Mouse (Mus musculus) heart, postnatal 0 days (tissue): ENCODE results near the gene Nxph4. TPM values are rescaled to one million over a fixed set of nuclear protein-coding genes. Genes with fewer than 3 reads are reported as not detected.

Experiments used
- ATAC-seq: fragments of 200-750 bp; cut with Nextera tagmentation; 2 replicates; pipeline ENCODE4 v1.8.0; 2017; ENCODE audit warnings: low read depth, moderate number of reproducible peaks, moderate library complexity; ENCODE audit not compliant: insufficient read depth
- DNase-seq: peaks from one replicate; pipeline ENCODE4 v3.0.0-alpha.2; 2016; ENCODE audit warnings: low spot score
- H3K27ac ChIP-seq: fragments of 300-500 bp; sonication (generic); 2 replicates; pipeline ENCODE4 v1.5.1; 2014; ENCODE audit warnings: low read depth, mild to moderate bottlenecking
- H3K27me3 ChIP-seq: fragments of 300-500 bp; sonication (generic); 2 replicates; pipeline ENCODE4 v1.6.1; 2014; ENCODE audit warnings: low read length, mixed read lengths; ENCODE audit not compliant: control insufficient read depth, insufficient read depth
- H3K36me3 ChIP-seq: fragments of 300-500 bp; sonication (generic); replicated peaks from 2 replicates; pipeline ENCODE4 v1.6.1; 2014; ENCODE audit warnings: low read length, mixed read lengths; ENCODE audit not compliant: control insufficient read depth, insufficient read depth
- H3K4me1 ChIP-seq: fragments of 300-500 bp; sonication (generic); 2 replicates; pipeline ENCODE4 v1.6.1; 2014; ENCODE audit warnings: antibody characterized with exemption; ENCODE audit not compliant: control insufficient read depth, insufficient read depth
- H3K4me2 ChIP-seq: fragments of 300-500 bp; sonication (generic); 2 replicates; pipeline ENCODE4 v1.6.1; 2014; ENCODE audit warnings: low read depth, mild to moderate bottlenecking, low read length, moderate library complexity
- H3K4me3 ChIP-seq: fragments of 300-500 bp; sonication (generic); 2 replicates; pipeline ENCODE4 v1.5.1; 2014; ENCODE audit warnings: low read depth, low read length
- H3K9ac ChIP-seq: fragments of 300-500 bp; sonication (generic); replicated peaks from 2 replicates; pipeline ENCODE4 v1.6.1; 2014; ENCODE audit warnings: low read depth, low read length, mixed read lengths
- H3K9me3 ChIP-seq: fragments of 300-500 bp; sonication (generic); replicated peaks from 2 replicates; pipeline ENCODE4 v1.6.1; 2016; ENCODE audit warnings: low read length; ENCODE audit not compliant: control insufficient read depth
- CTCF ChIP-seq: IDR thresholded peaks from 2 replicates; pipeline ENCODE4 v1.5.1; 2016; ENCODE audit warnings: antibody characterized with exemption, control low read depth, low read depth
- EP300 ChIP-seq: IDR thresholded peaks from 2 replicates; pipeline ENCODE4 v1.6.1; 2016; ENCODE audit warnings: antibody characterized with exemption, low read depth
- WGBS: fragments of 180-500 bp; shearing (Covaris S2); extraction: QIAGEN DNeasy Blood & Tissue Kit; methylation state at CpG from one replicate; pipeline ENCODE4 v1.1.7; 2014; 5-methylcytosine and 5-hydroxymethylcytosine counted together
- polyA plus RNA-seq: library from polyadenylated mRNA; unstranded; fragments of >200 nt; fragmentation: Nextera tagmentation; extraction: Ambion mirVana; gene quantifications from 2 replicates; pipeline ENCODE4 v1.2.1, GENCODE M21; 2015
- total RNA-seq: library from RNA; depleted of rRNA; stranded (reverse); fragments of >200 nt; gene quantifications from 2 replicates; pipeline ENCODE4 v1.2.3, GENCODE M21; 2014; ENCODE audit warnings: low replicate concordance

The Nxph4 gene
- total and polyA plus RNA-seq, 2 experiments from 2014 or later, result 0.41 TPM; not detected in 1

- ATAC-seq (peak; percentile 43; the same call in 1 of the 2 replicates), DNase-seq (peak; percentile 73)
- Histone ChIP-seq H3K4me1 (no peaks in the 10 kb centered on the region), H3K9me3 (no peaks in the 10 kb centered on the region), H3K4me3 (no peak overlapping the region), H3K27me3 (no peaks in the 10 kb centered on the region), H3K36me3 (peaks cover 15% of the 10 kb centered on the region), H3K9ac (no peak overlapping the region), H3K4me2 (no peak overlapping the region), H3K27ac (no peak overlapping the region)
- WGBS, result 16% methylated on average over 3 of the region's 3 CpGs
- TF ChIP-seq EP300 (no peak), CTCF (peak; percentile 85)
Observed at GRCm38 (mm10) chr10:127569450-127569849, 35.1 kb upstream of the Nxph4 start.

DNA sequence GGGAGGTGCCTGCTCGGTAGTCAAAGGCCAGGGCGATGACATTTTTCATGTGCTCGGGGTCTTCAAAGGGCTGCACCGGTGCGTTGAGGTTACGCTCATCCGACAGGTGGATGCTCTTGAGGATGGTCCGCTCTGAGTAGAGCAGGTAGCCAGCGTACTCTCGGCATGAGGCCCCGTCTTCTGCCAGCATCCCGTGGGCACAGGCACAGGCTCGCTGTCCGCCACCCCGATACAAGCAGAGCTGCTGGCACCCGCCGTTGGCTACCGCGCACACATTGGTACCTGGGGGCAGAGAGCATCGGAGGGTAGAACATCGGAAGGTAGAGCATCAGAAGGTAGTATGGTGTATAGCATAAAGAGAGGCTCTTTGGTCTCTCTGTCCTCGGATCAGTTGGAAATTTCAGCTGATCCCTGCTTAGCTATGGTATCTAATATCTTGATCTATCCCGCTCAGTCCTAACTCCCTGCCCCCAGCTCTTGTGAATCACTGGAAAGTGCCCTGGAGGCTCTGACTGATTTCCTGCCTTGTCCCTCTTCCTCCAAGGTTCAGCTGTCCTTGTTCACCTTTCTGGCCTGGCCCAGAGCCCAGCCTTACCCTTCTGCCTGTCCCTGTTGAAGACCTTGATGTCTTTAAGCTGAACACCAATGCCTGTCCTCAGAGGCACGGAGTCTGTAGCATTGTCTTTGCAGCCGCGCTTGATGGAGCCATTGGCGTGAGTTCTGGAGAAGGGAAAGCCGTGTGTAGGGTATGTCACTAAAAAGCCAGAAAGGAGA, 32.4 kb upstream of the Nxph4 start:
- Histone ChIP-seq H3K27me3 (no peaks in the 10 kb centered on the region), H3K36me3 (peaks cover 9% of the 10 kb centered on the region; the same call in 1 of the 2 replicates), H3K4me3 (no peak overlapping the region), H3K9ac (no peak overlapping the region), H3K4me2 (no peak overlapping the region), H3K4me1 (no peaks in the 10 kb centered on the region; the same call in 1 of the 2 replicates), H3K27ac (no peak overlapping the region), H3K9me3 (no peaks in the 10 kb centered on the region)
- DNase-seq, result no peak
- WGBS, result 89% methylated on average over 28 of the region's 28 CpGs
- TF ChIP-seq CTCF (no peak), EP300 (no peak)
- no peak for ATAC-seq

- H3K27ac ChIP-seq, result peak overlapping the region; percentile 28; the same call in 1 of the 2 replicates
- DNase-seq, result peak; percentile 57
- peak; percentile 85 for ATAC-seq
Observed at GRCm38 (mm10) chr10:127564301-127564700, 29.9 kb upstream of the Nxph4 start.

GRCm38 (mm10) chr10:127563840-127564239, 29.5 kb upstream of the Nxph4 start:
- no peaks in the 10 kb centered on the region for H3K27me3 ChIP-seq
- TF ChIP-seq EP300, result no peak
- no peak for TF ChIP-seq CTCF
- H3K4me2 ChIP-seq, result no peak overlapping the region
- no peak overlapping the region for H3K9ac ChIP-seq
- peak overlapping the region; percentile 28 for H3K27ac ChIP-seq
- no peaks in the 10 kb centered on the region for H3K9me3 ChIP-seq
- peaks cover 9% of the 10 kb centered on the region; the same call in 1 of the 2 replicates for H3K36me3 ChIP-seq
- 59% methylated on average over 8 of the region's 8 CpGs for WGBS
- ATAC-seq (peak; percentile 15; the same call in 1 of the 2 replicates), DNase-seq (no peak)
- H3K4me3 ChIP-seq, result no peak overlapping the region
- no peaks in the 10 kb centered on the region; the same call in 1 of the 2 replicates for H3K4me1 ChIP-seq

More at GRCm38 (mm10) chr10:127564301-127564700, 29.9 kb upstream of the Nxph4 start:
- Histone ChIP-seq H3K4me1 (no peaks in the 10 kb centered on the region; the same call in 1 of the 2 replicates), H3K4me3 (no peak overlapping the region), H3K9me3 (no peaks in the 10 kb centered on the region), H3K9ac (no peak overlapping the region), H3K36me3 (peaks cover 9% of the 10 kb centered on the region; the same call in 1 of the 2 replicates), H3K4me2 (no peak overlapping the region), H3K27me3 (no peaks in the 10 kb centered on the region)
- 9% methylated on average over 13 of the region's 13 CpGs for WGBS
- no peak for TF ChIP-seq CTCF
- no peak for TF ChIP-seq EP300

GRCm38 (mm10) chr10:127561145-127561544, 26.8 kb upstream of the Nxph4 start:
- Histone ChIP-seq H3K27ac (no peak overlapping the region), H3K4me1 (no peaks in the 10 kb centered on the region; the same call in 1 of the 2 replicates), H3K27me3 (no peaks in the 10 kb centered on the region), H3K9ac (no peak overlapping the region), H3K36me3 (peaks cover 21% of the 10 kb centered on the region), H3K4me2 (no peak overlapping the region), H3K9me3 (no peaks in the 10 kb centered on the region), H3K4me3 (no peak overlapping the region)
- TF ChIP-seq EP300, result no peak
- TF ChIP-seq CTCF, result 0 out of 2 replicates have a peak, but pooled peaks have one; percentile 8
- no peak for DNase-seq
- ATAC-seq, result no peak
